Mouse (Mus musculus) midbrain, embryonic 11.5 days (tissue): ENCODE measurements around the gene Wwox. TPM values are rescaled to one million over a fixed set of nuclear protein-coding genes. Genes with fewer than 3 reads are reported as not detected.

Experiments used
- ATAC-seq: fragments of 200-750 bp; cut with Nextera tagmentation; 2 replicates; pipeline ENCODE4 v1.8.0; 2017; ENCODE audit warnings: moderate TSS enrichment, moderate library complexity; ENCODE audit not compliant: low FRiP score
- DNase-seq: peaks from one replicate; pipeline ENCODE4 v3.0.0; 2015; ENCODE audit warnings: low spot score; ENCODE audit errors: missing footprints
- H3K27ac ChIP-seq: fragments of 300-500 bp; sonication (generic); 2 replicates; pipeline ENCODE4 v1.5.1; 2014; ENCODE audit warnings: low read depth, low read length
- H3K27me3 ChIP-seq: fragments of 300-500 bp; sonication (generic); 2 replicates; pipeline ENCODE4 v1.6.1; 2014; ENCODE audit warnings: mild to moderate bottlenecking, low read length, moderate library complexity, mixed read lengths; ENCODE audit not compliant: control insufficient read depth, insufficient read depth
- H3K36me3 ChIP-seq: fragments of 300-500 bp; sonication (generic); 2 replicates; pipeline ENCODE4 v1.6.1; 2014; ENCODE audit warnings: mild to moderate bottlenecking, low read length, moderate library complexity, mixed read lengths; ENCODE audit not compliant: control insufficient read depth, insufficient read depth
- H3K4me1 ChIP-seq: fragments of 300-500 bp; sonication (generic); 2 replicates; pipeline ENCODE4 v1.6.1; 2014; ENCODE audit warnings: low read length; ENCODE audit not compliant: control insufficient read depth, insufficient read depth
- H3K4me2 ChIP-seq: fragments of 300-500 bp; sonication (generic); 2 replicates; pipeline ENCODE4 v1.6.1; 2014; ENCODE audit warnings: mild to moderate bottlenecking, moderate library complexity
- H3K4me3 ChIP-seq: fragments of 300-500 bp; sonication (generic); 2 replicates; pipeline ENCODE4 v1.5.1; 2014; ENCODE audit warnings: low read depth, low read length
- H3K9ac ChIP-seq: fragments of 300-500 bp; sonication (generic); 2 replicates; pipeline ENCODE4 v1.6.1; 2014; ENCODE audit warnings: low read length
- H3K9me3 ChIP-seq: fragments of 300-500 bp; sonication (generic); 2 replicates; pipeline ENCODE4 v1.6.1; 2016; ENCODE audit warnings: low read length; ENCODE audit not compliant: control insufficient read depth
- WGBS: fragments of 180-500 bp; shearing (Covaris S2); extraction: QIAGEN DNeasy Blood & Tissue Kit; methylation state at CpG from one replicate; pipeline ENCODE4 v1.1.7; 2014; 5-methylcytosine and 5-hydroxymethylcytosine counted together
- polyA plus RNA-seq: library from polyadenylated mRNA; unstranded; fragments of >200 nt; fragmentation: Nextera tagmentation; extraction: Ambion mirVana; gene quantifications from 2 replicates; pipeline ENCODE4 v1.2.1, GENCODE M21; 2014

The Wwox gene
- polyA plus RNA-seq, 1 experiment from 2014 or later: 12.1 TPM

- no peaks in the 10 kb centered on the region for H3K4me1 ChIP-seq
- no peaks in the 10 kb centered on the region for H3K27me3 ChIP-seq
- H3K27ac ChIP-seq: no peak overlapping the region
- no peak overlapping the region for H3K9ac ChIP-seq
- no peaks in the 10 kb centered on the region for H3K36me3 ChIP-seq
- 84% methylated on average over 9 of the region's 9 CpGs for WGBS
- no peak for ATAC-seq
- H3K9me3 ChIP-seq: no peaks in the 10 kb centered on the region
- H3K4me2 ChIP-seq: no peak overlapping the region
- no peak for DNase-seq
- H3K4me3 ChIP-seq: no peak overlapping the region
These were observed 231.8 kb downstream of the Wwox start for GRCm38 (mm10) chr8:114671237-114671674.

- WGBS: 94% methylated on average over 3 of the region's 3 CpGs
- ATAC-seq (no peak), DNase-seq (no peak)
- Histone ChIP-seq H3K27ac (no peak overlapping the region), H3K4me1 (no peaks in the 10 kb centered on the region), H3K27me3 (no peaks in the 10 kb centered on the region), H3K36me3 (no peaks in the 10 kb centered on the region), H3K9me3 (no peaks in the 10 kb centered on the region), H3K4me2 (no peak overlapping the region), H3K9ac (no peak overlapping the region), H3K4me3 (no peak overlapping the region)
These were observed 234.0 kb downstream of the Wwox start for GRCm38 (mm10) chr8:114673416-114673815.

- H3K27ac ChIP-seq: no peak overlapping the region
- DNase-seq: no peak
- no peak overlapping the region for H3K9ac ChIP-seq
- H3K4me2 ChIP-seq: no peak overlapping the region
- H3K27me3 ChIP-seq: no peaks in the 10 kb centered on the region
- 86% methylated on average over 7 of the region's 7 CpGs for WGBS
- H3K9me3 ChIP-seq: no peaks in the 10 kb centered on the region
- no peak overlapping the region for H3K4me3 ChIP-seq
- H3K36me3 ChIP-seq: no peaks in the 10 kb centered on the region
- no peaks in the 10 kb centered on the region for H3K4me1 ChIP-seq
- ATAC-seq: no peak
These were observed 235.7 kb downstream of the Wwox start for GRCm38 (mm10) chr8:114675151-114675550.

GRCm38 (mm10) chr8:114676918-114677317 is 237.5 kb downstream of the Wwox start:
- Histone ChIP-seq H3K27me3 (no peaks in the 10 kb centered on the region), H3K4me2 (no peak overlapping the region), H3K4me1 (no peaks in the 10 kb centered on the region), H3K4me3 (no peak overlapping the region), H3K9me3 (no peaks in the 10 kb centered on the region), H3K9ac (no peak overlapping the region), H3K27ac (no peak overlapping the region), H3K36me3 (no peaks in the 10 kb centered on the region)
- 86% methylated on average over 2 of the region's 2 CpGs for WGBS
- DNase-seq: no peak
- no peak for ATAC-seq

- Histone ChIP-seq H3K36me3 (no peaks in the 10 kb centered on the region), H3K4me3 (no peak overlapping the region), H3K9me3 (no peaks in the 10 kb centered on the region), H3K27ac (no peak overlapping the region), H3K4me1 (no peaks in the 10 kb centered on the region), H3K4me2 (no peak overlapping the region), H3K27me3 (no peaks in the 10 kb centered on the region), H3K9ac (no peak overlapping the region)
- DNase-seq (no peak), ATAC-seq (no peak)
- WGBS: 57% methylated on average over 6 of the region's 6 CpGs
These were observed 238.2 kb downstream of the Wwox start for GRCm38 (mm10) chr8:114677551-114678127.

GRCm38 (mm10) chr8:114679386-114680098 is 240.1 kb downstream of the Wwox start:
- Histone ChIP-seq H3K4me2 (no peak overlapping the region), H3K4me3 (no peak overlapping the region), H3K4me1 (no peaks in the 10 kb centered on the region), H3K9ac (no peak overlapping the region), H3K27me3 (no peaks in the 10 kb centered on the region), H3K27ac (no peak overlapping the region), H3K9me3 (no peaks in the 10 kb centered on the region), H3K36me3 (no peaks in the 10 kb centered on the region)
- no peak for DNase-seq
- ATAC-seq: no peak
- 91% methylated on average over 14 of the region's 14 CpGs for WGBS

- Histone ChIP-seq H3K27me3 (no peaks in the 10 kb centered on the region), H3K4me2 (no peak overlapping the region), H3K27ac (no peak overlapping the region), H3K4me1 (no peaks in the 10 kb centered on the region), H3K9ac (no peak overlapping the region), H3K4me3 (no peak overlapping the region), H3K36me3 (no peaks in the 10 kb centered on the region), H3K9me3 (no peaks in the 10 kb centered on the region)
- 72% methylated on average over 10 of the region's 10 CpGs for WGBS
- no peak for ATAC-seq
- DNase-seq: no peak
These were observed 241.7 kb downstream of the Wwox start for GRCm38 (mm10) chr8:114681136-114681535.

GRCm38 (mm10) chr8:114682166-114682565 is 242.7 kb downstream of the Wwox start:
- no peaks in the 10 kb centered on the region for H3K9me3 ChIP-seq
- 86% methylated on average over 10 of the region's 10 CpGs for WGBS
- H3K9ac ChIP-seq: no peak overlapping the region
- no peak overlapping the region for H3K27ac ChIP-seq
- no peaks in the 10 kb centered on the region for H3K27me3 ChIP-seq
- no peaks in the 10 kb centered on the region for H3K4me1 ChIP-seq
- no peaks in the 10 kb centered on the region for H3K36me3 ChIP-seq
- no peak overlapping the region for H3K4me3 ChIP-seq
- ATAC-seq (no peak), DNase-seq (no peak)
- H3K4me2 ChIP-seq: no peak overlapping the region

GRCm38 (mm10) chr8:114684046-114684702 is 244.7 kb downstream of the Wwox start:
- no peaks in the 10 kb centered on the region for H3K27me3 ChIP-seq
- no peaks in the 10 kb centered on the region for H3K36me3 ChIP-seq
- no peak overlapping the region for H3K27ac ChIP-seq
- no peak overlapping the region for H3K4me3 ChIP-seq
- no peaks in the 10 kb centered on the region for H3K4me1 ChIP-seq
- no peak overlapping the region for H3K9ac ChIP-seq
- whole genome bisulfite sequencing: 87% methylated on average over 11 of the region's 11 CpGs
- H3K4me2 ChIP-seq: no peak overlapping the region
- ATAC-seq: no peak
- no peak for DNase-seq
- H3K9me3 ChIP-seq: no peaks in the 10 kb centered on the region
